Comparison of ENCODE assay signal across 13 mouse cellular contexts in genomic region chr15:13084746-13085145, GRCm38 (mm10).
"Had no signal": no experiment of that assay in that cellular context is flagged by ENCODE, and none has a peak within 500 bp of the region (broad histone marks: within the 10 kb centered on the region; RNA-seq: fewer than 3 reads in every experiment).

No protein-coding gene starts in this region.

- ATAC-seq: intestine, postnatal 0 days; liver, embryonic 12.5 days; midbrain, embryonic 16.5 days had no signal

- DNase-seq: kidney, adult 9 months; kidney, postnatal 10 days; kidney, postnatal 4 days; lung, embryonic 14.5 days; lung, postnatal 10 days; lung, postnatal 4 days; retina, postnatal 1 day; right cerebral cortex, postnatal 4 days; spleen, adult 18-20 months; thymus, postnatal 36 days had no signal
